Mouse (Mus musculus) heart, embryonic 15.5 days (tissue): ENCODE data around the gene Hipk2. TPM values are rescaled to one million over a fixed set of nuclear protein-coding genes. Genes with fewer than 3 reads are reported as not detected.
"Not testable (repeated sequence)": the region's sequence is repeated elsewhere in the genome, so short reads cannot be mapped to it uniquely, and the experiment has no call there.

Experiments
- ATAC-seq: fragments of 200-750 bp; cut with Nextera tagmentation; replicated peaks from 2 replicates; pipeline ENCODE4 v1.8.0; 2017; ENCODE audit warnings: low read depth, moderate TSS enrichment; ENCODE audit not compliant: insufficient number of reproducible peaks, insufficient read depth, low FRiP score
- H3K27ac ChIP-seq: fragments of 300-500 bp; sonication (generic); 2 replicates; pipeline ENCODE4 v1.5.1; 2015; ENCODE audit warnings: mild to moderate bottlenecking, inconsistent platforms
- H3K27me3 ChIP-seq: fragments of 300-500 bp; sonication (generic); 2 replicates; pipeline ENCODE4 v1.6.1; 2015; ENCODE audit warnings: inconsistent platforms
- H3K36me3 ChIP-seq: fragments of 300-500 bp; sonication (generic); 2 replicates; pipeline ENCODE4 v1.6.1; 2015; ENCODE audit warnings: mild to moderate bottlenecking, inconsistent platforms
- H3K4me1 ChIP-seq: fragments of 300-500 bp; sonication (generic); replicated peaks from 2 replicates; pipeline ENCODE4 v1.6.1; 2015; ENCODE audit warnings: inconsistent platforms
- H3K4me2 ChIP-seq: fragments of 300-500 bp; sonication (generic); 2 replicates; pipeline ENCODE4 v1.6.1; 2015; ENCODE audit warnings: inconsistent platforms, mild to moderate bottlenecking, moderate library complexity
- H3K4me3 ChIP-seq: fragments of 300-500 bp; sonication (generic); 2 replicates; pipeline ENCODE4 v1.5.1; 2015; ENCODE audit warnings: mild to moderate bottlenecking, inconsistent platforms
- H3K9ac ChIP-seq: fragments of 300-500 bp; sonication (generic); 2 replicates; pipeline ENCODE4 v1.6.1; 2015; ENCODE audit warnings: mild to moderate bottlenecking, inconsistent platforms
- H3K9me3 ChIP-seq: fragments of 300-500 bp; sonication (generic); replicated peaks from 2 replicates; pipeline ENCODE4 v1.6.1; 2016; ENCODE audit warnings: inconsistent platforms
- WGBS: fragments of 180-500 bp; shearing (Covaris S2); methylation state at CpG from one replicate; pipeline ENCODE4 v1.1.7; 2015; ENCODE audit warnings: mixed read lengths; 5-methylcytosine and 5-hydroxymethylcytosine counted together
- polyA plus RNA-seq: library from polyadenylated mRNA; unstranded; fragments of >200 nt; fragmentation: Nextera tagmentation; extraction: Ambion mirVana; gene quantifications from 2 replicates; pipeline ENCODE4 v1.2.1, GENCODE M21; 2015

Hipk2 gene
- polyA plus RNA-seq, 1 experiment from 2014 or later, result 8.8 TPM

DNA sequence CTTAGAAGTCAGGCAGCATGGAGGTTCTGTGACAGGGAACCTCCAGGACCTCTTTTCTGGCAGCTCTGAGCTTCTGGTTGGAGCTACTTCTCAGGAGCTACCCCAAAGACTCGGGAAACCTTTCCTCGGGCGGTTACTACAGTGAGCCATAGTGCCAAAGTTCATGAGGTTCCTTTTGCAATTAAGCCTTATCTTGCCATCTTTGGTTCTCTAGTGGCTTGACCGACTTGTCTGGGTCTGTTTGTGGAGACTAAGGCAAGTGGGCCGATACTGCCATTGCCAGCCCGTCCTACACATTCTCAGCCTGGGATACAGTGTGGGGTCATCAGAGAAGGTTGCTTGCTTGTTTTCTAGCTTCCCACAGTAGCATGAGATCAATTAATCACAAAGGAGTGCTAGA, 183.4 kb downstream of the Hipk2 start:
- Histone ChIP-seq H3K9me3 (no peaks in the 10 kb centered on the region), H3K9ac (no peak overlapping the region), H3K27me3 (no peaks in the 10 kb centered on the region), H3K27ac (no peak overlapping the region), H3K36me3 (peaks cover 17% of the 10 kb centered on the region; the same call in 1 of the 2 replicates), H3K4me2 (no peak overlapping the region), H3K4me3 (no peak overlapping the region), H3K4me1 (no peaks in the 10 kb centered on the region; the same call in 1 of the 2 replicates)
- no peak for ATAC-seq
- 86% methylated on average over 6 of the region's 6 CpGs for whole genome bisulfite sequencing

DNA sequence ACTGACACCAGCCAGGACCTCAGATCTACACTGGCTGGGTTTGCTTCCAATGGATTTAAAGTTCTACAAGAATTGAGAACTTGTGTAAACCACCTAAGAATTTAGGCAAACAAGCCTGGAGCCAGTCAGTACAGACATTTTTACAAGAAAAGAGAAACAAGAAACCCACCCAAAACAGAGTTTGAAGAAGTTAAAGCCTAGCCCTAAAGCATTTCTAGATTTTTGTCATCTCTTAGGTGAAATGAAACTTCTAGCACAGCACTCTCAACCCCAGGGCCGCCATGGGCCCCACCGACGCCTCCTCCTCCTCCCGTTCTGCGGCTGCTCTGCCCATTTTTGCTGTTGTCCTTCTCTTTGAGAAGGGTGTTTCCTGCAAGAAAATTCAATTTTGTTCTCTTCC, 184.9 kb downstream of the Hipk2 start:
- Histone ChIP-seq H3K27me3 (no peaks in the 10 kb centered on the region), H3K4me2 (no peak overlapping the region), H3K27ac (no peak overlapping the region), H3K36me3 (peaks cover 8% of the 10 kb centered on the region; the same call in 1 of the 2 replicates), H3K9me3 (no peaks in the 10 kb centered on the region), H3K9ac (no peak overlapping the region), H3K4me1 (no peaks in the 10 kb centered on the region; the same call in 1 of the 2 replicates), H3K4me3 (no peak overlapping the region)
- no peak for ATAC-seq
- 93% methylated on average over 5 of the region's 5 CpGs for WGBS

DNA sequence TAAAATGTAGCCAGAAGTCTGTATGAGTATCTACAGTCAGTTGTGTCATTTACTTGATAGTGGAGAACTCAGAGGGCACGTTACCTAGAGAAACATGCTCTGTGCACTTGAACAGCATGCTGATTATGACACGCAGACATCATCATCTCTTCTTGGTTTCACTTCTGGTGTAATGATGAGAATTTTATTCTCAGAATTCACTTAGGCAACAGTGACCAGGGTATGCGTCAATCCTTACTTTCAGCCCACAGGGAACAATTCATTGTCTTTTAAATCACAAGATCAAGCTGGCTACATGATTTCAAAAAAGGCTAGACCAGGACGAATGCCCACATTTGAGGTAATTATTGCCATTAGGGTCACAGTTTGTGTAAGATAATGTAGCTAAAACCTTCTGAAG, 185.3 kb downstream of the Hipk2 start:
- Histone ChIP-seq H3K9ac (no peak overlapping the region), H3K27ac (no peak overlapping the region), H3K4me3 (no peak overlapping the region), H3K4me1 (no peaks in the 10 kb centered on the region; the same call in 1 of the 2 replicates), H3K36me3 (peaks cover 8% of the 10 kb centered on the region; the same call in 1 of the 2 replicates), H3K27me3 (no peaks in the 10 kb centered on the region), H3K9me3 (no peaks in the 10 kb centered on the region), H3K4me2 (no peak overlapping the region)
- no peak for ATAC-seq
- 85% methylated on average over 4 of the region's 4 CpGs for WGBS

DNA sequence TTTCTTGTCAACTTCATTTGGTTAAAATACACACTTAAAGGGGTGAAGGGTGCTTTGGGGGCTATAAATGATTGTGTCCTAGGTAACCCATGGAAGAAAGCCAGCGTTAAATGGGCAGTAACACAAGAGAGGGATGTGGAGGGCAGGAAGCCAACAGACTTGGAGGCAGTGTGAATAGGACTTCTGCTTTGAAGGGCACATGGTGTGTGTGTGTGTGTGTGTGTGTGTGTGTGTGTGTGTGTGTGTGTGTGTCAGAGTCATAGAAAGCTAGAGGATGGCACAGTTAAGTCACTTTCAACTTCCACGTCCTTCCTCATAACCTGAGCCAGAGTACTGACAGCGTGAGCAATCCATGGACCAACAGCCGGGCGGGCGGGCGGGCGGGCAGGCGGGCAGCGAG, 187.1 kb downstream of the Hipk2 start:
- no peak overlapping the region for H3K4me2 ChIP-seq
- H3K9ac ChIP-seq, result no peak overlapping the region
- no peak overlapping the region for H3K27ac ChIP-seq
- H3K27me3 ChIP-seq, result no peaks in the 10 kb centered on the region
- no peak for ATAC-seq
- peaks cover 3% of the 10 kb centered on the region; the same call in 1 of the 2 replicates for H3K36me3 ChIP-seq
- no peak overlapping the region for H3K4me3 ChIP-seq
- H3K9me3 ChIP-seq, result no peaks in the 10 kb centered on the region
- no peaks in the 10 kb centered on the region; the same call in 1 of the 2 replicates for H3K4me1 ChIP-seq
- WGBS, result 86% methylated on average over 10 of the region's 10 CpGs

DNA sequence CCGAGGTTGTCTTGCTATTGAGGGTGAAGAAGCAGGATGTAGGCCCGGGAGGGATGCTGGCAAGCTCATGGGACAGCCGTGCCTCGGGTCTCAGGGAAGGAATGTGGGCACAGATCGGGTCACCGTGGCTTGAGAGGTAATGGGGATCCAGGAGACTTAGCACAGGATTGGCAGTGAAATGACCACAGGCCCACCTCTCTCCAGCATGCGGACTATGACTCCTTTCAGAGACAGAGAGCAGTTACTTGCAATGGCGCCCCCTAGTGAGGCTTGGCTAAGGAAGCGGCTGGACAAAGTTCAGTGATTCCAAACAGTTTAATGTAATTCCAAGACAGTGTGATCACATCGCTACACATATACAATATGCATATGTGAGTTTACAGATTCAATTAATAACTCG, 188.7 kb downstream of the Hipk2 start:
- Histone ChIP-seq H3K27ac (no peak overlapping the region), H3K9me3 (no peaks in the 10 kb centered on the region), H3K27me3 (no peaks in the 10 kb centered on the region), H3K36me3 (0 out of 2 replicates have a peak, but pooled peaks cover 3% of the 10 kb centered on the region), H3K9ac (no peak overlapping the region), H3K4me2 (no peak overlapping the region), H3K4me1 (no peaks in the 10 kb centered on the region; the same call in 1 of the 2 replicates), H3K4me3 (no peak overlapping the region)
- WGBS, result 65% methylated on average over 11 of the region's 11 CpGs
- ATAC-seq, result no peak

DNA sequence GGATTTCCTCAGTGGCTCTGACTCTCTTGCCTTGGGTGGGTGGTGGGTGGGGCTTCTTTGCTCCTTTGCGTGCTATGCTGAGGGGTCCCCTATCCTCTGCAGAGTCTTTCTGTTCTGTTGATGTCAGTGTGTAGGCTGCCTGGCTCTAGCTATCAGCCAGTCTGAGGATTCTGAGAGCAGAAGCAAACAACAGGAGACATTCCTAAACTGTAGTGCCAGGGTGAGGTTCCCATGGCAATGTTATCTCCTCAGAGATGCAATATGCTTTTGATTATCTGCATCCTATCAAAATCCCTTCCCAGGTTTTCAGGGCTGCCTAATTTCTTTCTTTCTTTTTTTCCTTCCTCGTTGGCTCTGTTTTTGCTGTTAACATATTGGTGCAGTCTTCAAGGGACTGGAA, 193.4 kb downstream of the Hipk2 start:
- Histone ChIP-seq H3K9me3 (no peaks in the 10 kb centered on the region), H3K9ac (no peak overlapping the region), H3K4me3 (no peak overlapping the region), H3K4me1 (no peaks in the 10 kb centered on the region), H3K27me3 (no peaks in the 10 kb centered on the region), H3K4me2 (no peak overlapping the region), H3K27ac (no peak overlapping the region), H3K36me3 (no peaks in the 10 kb centered on the region)
- WGBS, result 55% methylated on average over 2 of the region's 2 CpGs
- ATAC-seq, result no peak

DNA sequence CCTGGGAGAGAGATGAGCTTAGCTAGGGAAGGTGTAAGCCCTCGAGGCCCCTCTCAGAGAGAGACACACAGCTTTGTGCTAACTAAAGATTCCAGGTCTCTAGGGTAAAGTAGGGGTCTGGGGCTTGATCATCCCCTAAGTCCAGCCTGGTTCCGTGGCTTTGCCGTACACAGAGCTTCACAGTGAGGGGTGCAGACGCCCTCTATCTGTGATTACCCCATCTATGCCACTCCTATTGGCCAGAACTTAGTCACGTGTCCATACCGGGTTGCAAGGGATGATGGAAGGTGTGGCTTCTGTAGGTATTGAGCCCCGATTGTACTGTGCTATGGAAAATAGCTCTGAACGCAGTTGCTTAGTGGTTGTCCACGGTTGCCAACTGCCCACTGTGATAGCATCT, 198.3 kb downstream of the Hipk2 start:
- no peak for ATAC-seq
- Histone ChIP-seq H3K4me2 (no peak overlapping the region), H3K4me3 (no peak overlapping the region), H3K27me3 (no peaks in the 10 kb centered on the region), H3K9ac (no peak overlapping the region), H3K9me3 (no peaks in the 10 kb centered on the region), H3K4me1 (peaks cover 7% of the 10 kb centered on the region), H3K27ac (no peak overlapping the region), H3K36me3 (no peaks in the 10 kb centered on the region)
- 72% methylated on average over 9 of the region's 9 CpGs for WGBS

DNA sequence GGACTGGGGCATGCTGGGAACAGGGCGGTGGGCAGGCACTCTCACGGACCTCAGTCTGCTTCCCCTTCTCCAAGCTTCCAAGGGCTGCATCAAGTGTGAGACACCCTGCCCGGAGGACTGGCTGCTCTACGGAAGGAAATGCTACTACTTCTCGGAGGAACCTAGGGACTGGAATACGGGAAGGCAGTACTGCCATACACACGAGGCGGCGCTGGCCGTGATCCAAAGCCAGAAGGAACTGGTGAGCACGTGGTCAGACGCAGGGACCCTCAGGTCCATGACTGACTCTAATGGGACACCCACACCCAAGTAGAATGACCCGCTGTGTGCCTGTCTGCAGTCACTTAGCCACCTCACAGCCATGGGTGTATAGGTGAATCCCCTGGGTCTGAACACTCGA, 199.2 kb downstream of the Hipk2 start:
- no peak overlapping the region for H3K4me3 ChIP-seq
- no peak for ATAC-seq
- WGBS, result 69% methylated on average over 14 of the region's 14 CpGs

DNA sequence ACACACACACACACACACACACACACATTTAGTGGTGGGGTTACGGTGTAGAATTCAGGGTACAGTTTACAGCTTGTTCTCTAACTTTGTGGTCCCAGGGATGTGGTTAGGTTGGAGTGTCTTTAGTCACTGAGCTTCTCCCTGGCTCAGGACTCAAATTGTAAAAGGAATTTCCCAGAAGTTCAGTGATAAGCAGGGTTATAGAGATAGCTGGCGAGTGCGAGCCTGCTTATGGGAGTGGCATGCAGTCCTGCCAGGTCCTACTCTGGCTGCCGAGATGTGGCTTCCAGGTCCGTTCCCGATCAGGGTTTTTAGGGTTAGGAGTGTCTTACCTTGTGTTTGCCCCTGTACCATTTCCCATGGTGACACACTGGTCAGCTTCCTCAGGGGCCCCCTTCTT, 199.7 kb downstream of the Hipk2 start:
- no peaks in the 10 kb centered on the region for H3K27me3 ChIP-seq
- no peaks in the 10 kb centered on the region for H3K9me3 ChIP-seq
- H3K4me3 ChIP-seq, result no peak overlapping the region
- no peak for ATAC-seq
- H3K36me3 ChIP-seq, result no peaks in the 10 kb centered on the region
- 39% methylated on average over 6 of the region's 6 CpGs for WGBS
- no peak overlapping the region for H3K27ac ChIP-seq
- H3K4me1 ChIP-seq, result peaks cover 7% of the 10 kb centered on the region
- peak overlapping the region; percentile 47 for H3K4me2 ChIP-seq
- H3K9ac ChIP-seq, result no peak overlapping the region

More for the DNA sequence above, 199.2 kb downstream of the Hipk2 start:
- H3K9ac ChIP-seq, result no peak overlapping the region
- no peaks in the 10 kb centered on the region for H3K36me3 ChIP-seq
- H3K4me2 ChIP-seq, result peak overlapping the region; percentile 47
- H3K9me3 ChIP-seq, result no peaks in the 10 kb centered on the region
- peaks cover 7% of the 10 kb centered on the region for H3K4me1 ChIP-seq
- no peaks in the 10 kb centered on the region for H3K27me3 ChIP-seq
- H3K27ac ChIP-seq, result no peak overlapping the region

DNA sequence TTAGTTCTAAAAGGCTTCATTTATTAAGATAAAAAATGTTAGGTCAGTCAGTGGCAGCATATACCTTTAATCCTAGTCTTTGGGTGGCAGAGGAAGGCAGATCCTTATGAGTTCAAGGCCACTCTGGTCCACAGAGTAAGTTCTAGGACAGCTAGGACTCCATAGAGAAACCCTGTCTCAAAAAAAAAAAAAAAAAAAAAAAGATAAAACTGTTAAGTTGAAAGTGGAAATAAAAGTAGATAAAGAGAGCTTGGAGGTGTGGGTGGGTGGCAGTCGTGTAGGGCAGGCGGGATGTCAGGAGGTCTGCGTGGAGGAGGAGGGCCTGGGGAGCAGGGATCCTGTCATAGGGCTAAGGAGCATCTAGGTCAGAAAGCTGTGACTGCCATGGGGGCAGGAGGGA, 204.0 kb downstream of the Hipk2 start:
- Histone ChIP-seq H3K4me1 (peaks cover 7% of the 10 kb centered on the region), H3K4me3 (no peak overlapping the region), H3K36me3 (no peaks in the 10 kb centered on the region), H3K9me3 (no peaks in the 10 kb centered on the region), H3K27ac (no peak overlapping the region), H3K4me2 (no peak overlapping the region), H3K27me3 (peaks cover 9% of the 10 kb centered on the region), H3K9ac (no peak overlapping the region)
- no peak for ATAC-seq
- WGBS, result 70% methylated on average over 3 of the region's 3 CpGs

DNA sequence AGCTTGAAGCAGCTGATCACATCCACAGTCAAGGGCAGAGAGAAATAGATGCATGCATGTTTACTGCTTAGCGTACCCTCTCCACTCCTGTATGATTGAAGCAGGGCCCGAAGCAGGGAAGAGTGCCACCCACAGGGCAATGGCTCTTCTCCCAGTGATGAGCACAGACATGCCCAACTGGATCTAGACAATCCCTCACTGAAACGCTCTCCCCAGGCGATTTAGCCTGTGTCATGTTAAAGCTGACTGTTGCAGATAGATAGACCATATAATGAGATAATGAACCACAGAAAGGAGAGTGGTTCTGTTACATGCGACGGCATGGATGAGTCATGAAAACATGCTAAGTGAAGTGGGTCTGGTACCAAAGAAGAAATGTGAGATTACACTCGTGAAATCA, 204.7 kb downstream of the Hipk2 start:
- no peak overlapping the region for H3K4me2 ChIP-seq
- no peak overlapping the region for H3K27ac ChIP-seq
- no peak overlapping the region for H3K9ac ChIP-seq
- 79% methylated on average over 7 of the region's 7 CpGs for WGBS
- no peak for ATAC-seq
- H3K27me3 ChIP-seq, result peaks cover 12% of the 10 kb centered on the region
- no peak overlapping the region for H3K4me3 ChIP-seq
- H3K36me3 ChIP-seq, result no peaks in the 10 kb centered on the region
- H3K9me3 ChIP-seq, result no peaks in the 10 kb centered on the region
- H3K4me1 ChIP-seq, result peaks cover 2% of the 10 kb centered on the region

DNA sequence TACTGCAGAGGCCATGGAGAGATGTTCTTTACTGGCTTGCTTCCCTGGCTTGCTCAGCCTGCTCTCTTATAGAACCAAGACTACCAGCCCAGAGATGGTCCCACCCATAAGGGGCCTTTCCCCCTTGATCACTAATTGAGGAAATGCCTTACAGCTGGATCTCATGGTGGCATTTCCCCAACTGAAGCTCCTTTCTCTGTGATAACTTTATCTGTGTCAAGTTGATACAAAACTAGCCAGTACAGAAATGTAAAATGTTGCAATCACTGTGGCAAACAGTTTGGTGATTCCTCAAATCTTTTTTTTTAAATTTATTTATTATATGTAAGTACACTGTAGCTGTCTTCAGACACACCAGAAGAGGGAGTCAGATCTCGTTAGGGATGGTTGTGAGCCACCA, 205.5 kb downstream of the Hipk2 start:
- not testable (repeated sequence) for H3K36me3 ChIP-seq, H3K9ac ChIP-seq, H3K4me1 ChIP-seq, H3K27ac ChIP-seq, H3K4me2 ChIP-seq, ATAC-seq, H3K4me3 ChIP-seq, H3K9me3 ChIP-seq
- 75% methylated on average over 1 of the region's 1 CpGs for WGBS
- peaks cover 15% of the 10 kb centered on the region for H3K27me3 ChIP-seq
